Mouse (Mus musculus) hindbrain, embryonic 13.5 days (tissue): ENCODE results near the gene Pcbp2. TPM values are rescaled to one million over a fixed set of nuclear protein-coding genes. Genes with fewer than 3 reads are reported as not detected.

Source experiments
- ATAC-seq: fragments of 200-750 bp; cut with Nextera tagmentation; 2 replicates; pipeline ENCODE4 v1.8.0; 2017; ENCODE audit warnings: moderate TSS enrichment; ENCODE audit not compliant: low FRiP score
- H3K27ac ChIP-seq: fragments of 300-500 bp; sonication (generic); 2 replicates; pipeline ENCODE4 v1.5.1; 2015; ENCODE audit warnings: inconsistent platforms, mild to moderate bottlenecking, moderate library complexity
- H3K27me3 ChIP-seq: fragments of 300-500 bp; sonication (generic); 2 replicates; pipeline ENCODE4 v1.6.1; 2015; ENCODE audit warnings: mild to moderate bottlenecking, inconsistent platforms
- H3K36me3 ChIP-seq: fragments of 300-500 bp; sonication (generic); 2 replicates; pipeline ENCODE4 v1.6.1; 2015; ENCODE audit warnings: mild to moderate bottlenecking, inconsistent platforms
- H3K4me1 ChIP-seq: fragments of 300-500 bp; sonication (generic); replicated peaks from 2 replicates; pipeline ENCODE4 v1.6.1; 2015; ENCODE audit warnings: inconsistent platforms
- H3K4me2 ChIP-seq: fragments of 300-500 bp; sonication (generic); 2 replicates; pipeline ENCODE4 v1.6.1; 2015; ENCODE audit warnings: inconsistent platforms, mild to moderate bottlenecking, moderate library complexity
- H3K4me3 ChIP-seq: fragments of 300-500 bp; sonication (generic); 2 replicates; pipeline ENCODE4 v1.5.1; 2015; ENCODE audit warnings: mild to moderate bottlenecking, inconsistent platforms
- H3K9ac ChIP-seq: fragments of 300-500 bp; sonication (generic); 2 replicates; pipeline ENCODE4 v1.6.1; 2015; ENCODE audit warnings: mild to moderate bottlenecking, inconsistent platforms
- H3K9me3 ChIP-seq: fragments of 300-500 bp; sonication (generic); 2 replicates; pipeline ENCODE4 v1.6.1; 2016; ENCODE audit warnings: inconsistent platforms
- WGBS: fragments of 180-500 bp; shearing (Covaris S2); methylation state at CpG from one replicate; pipeline ENCODE4 v1.1.7; 2015; 5-methylcytosine and 5-hydroxymethylcytosine counted together
- polyA plus RNA-seq: library from polyadenylated mRNA; unstranded; fragments of >200 nt; fragmentation: Nextera tagmentation; extraction: Ambion mirVana; gene quantifications from 2 replicates; pipeline ENCODE4 v1.2.1, GENCODE M21; 2015

Gene Pcbp2
- polyA plus RNA-seq, 1 experiment from 2014 or later: 148 TPM

GRCm38 (mm10) chr15:102518859-102519201 is 48.5 kb downstream of the Pcbp2 start:
- peak overlapping the region; percentile 71 for H3K4me3 ChIP-seq
- peak; percentile 0; the same call in 1 of the 2 replicates for ATAC-seq
- peak overlapping the region; percentile 75 for H3K4me2 ChIP-seq
- no peaks in the 10 kb centered on the region for H3K27me3 ChIP-seq
- 19% methylated on average over 9 of the region's 9 CpGs for WGBS
- no peaks in the 10 kb centered on the region for H3K9me3 ChIP-seq
- peak overlapping the region; percentile 99 for H3K27ac ChIP-seq
- H3K4me1 ChIP-seq: peaks cover 44% of the 10 kb centered on the region
- H3K9ac ChIP-seq: peak overlapping the region; percentile 86
- H3K36me3 ChIP-seq: peaks cover 27% of the 10 kb centered on the region

GRCm38 (mm10) chr15:102519211-102520141 is 49.1 kb downstream of the Pcbp2 start:
- Histone ChIP-seq H3K4me1 (peaks cover 43% of the 10 kb centered on the region), H3K9me3 (no peaks in the 10 kb centered on the region), H3K36me3 (peaks cover 34% of the 10 kb centered on the region), H3K4me2 (peak overlapping the region; percentile 75), H3K27ac (peak overlapping the region; percentile 99), H3K4me3 (peak overlapping the region; percentile 71), H3K27me3 (no peaks in the 10 kb centered on the region), H3K9ac (peak overlapping the region; percentile 86)
- ATAC-seq: no peak
- WGBS: 67% methylated on average over 17 of the region's 17 CpGs

- Histone ChIP-seq H3K4me2 (0 out of 2 replicates have a peak overlapping the region, but pooled peaks have one; percentile 75), H3K27me3 (no peaks in the 10 kb centered on the region), H3K27ac (no peak overlapping the region), H3K4me3 (no peak overlapping the region), H3K9me3 (no peaks in the 10 kb centered on the region), H3K4me1 (peaks cover 39% of the 10 kb centered on the region), H3K36me3 (peaks cover 36% of the 10 kb centered on the region), H3K9ac (0 out of 2 replicates have a peak overlapping the region, but pooled peaks have one; percentile 86)
- ATAC-seq: no peak
- 87% methylated on average over 4 of the region's 4 CpGs for WGBS
Observed at GRCm38 (mm10) chr15:102520416-102520815, 50.1 kb downstream of the Pcbp2 start.

GRCm38 (mm10) chr15:102521480-102521879 is 51.1 kb downstream of the Pcbp2 start:
- Histone ChIP-seq H3K27me3 (no peaks in the 10 kb centered on the region), H3K36me3 (peaks cover 36% of the 10 kb centered on the region), H3K9me3 (no peaks in the 10 kb centered on the region), H3K4me1 (peaks cover 30% of the 10 kb centered on the region), H3K4me3 (no peak overlapping the region), H3K27ac (no peak overlapping the region), H3K9ac (no peak overlapping the region), H3K4me2 (no peak overlapping the region)
- WGBS: 84% methylated on average over 4 of the region's 4 CpGs
- no peak for ATAC-seq

GRCm38 (mm10) chr15:102524892-102525485 is 54.6 kb downstream of the Pcbp2 start, which contains the start of gene Npff:
Gene Npff (minus strand): TSS chr15:102524942.
- peak within 1 kb of the TSS; percentile 49; the same call in 1 of the 2 replicates for H3K9ac ChIP-seq
- no peak; the same call in 1 of the 2 replicates for ATAC-seq
- no peaks in the 10 kb centered on the region for H3K9me3 ChIP-seq
- peaks cover 18% of the 10 kb centered on the region for H3K4me1 ChIP-seq
- WGBS: 6% methylated on average over 3 of the region's 3 CpGs
- H3K4me2 ChIP-seq: no peak within 1 kb of the TSS
- H3K36me3 ChIP-seq: peaks cover 63% of the 10 kb centered on the region
- no peaks in the 10 kb centered on the region for H3K27me3 ChIP-seq
- H3K4me3 ChIP-seq: no peak within 1 kb of the TSS
- peak within 1 kb of the TSS; percentile 60 for H3K27ac ChIP-seq

- H3K4me3 ChIP-seq: no peak overlapping the region
- peaks cover 65% of the 10 kb centered on the region for H3K36me3 ChIP-seq
- no peaks in the 10 kb centered on the region for H3K9me3 ChIP-seq
- H3K27ac ChIP-seq: no peak overlapping the region
- H3K27me3 ChIP-seq: no peaks in the 10 kb centered on the region
- 91% methylated on average over 6 of the region's 6 CpGs for WGBS
- H3K4me2 ChIP-seq: no peak overlapping the region
- peaks cover 11% of the 10 kb centered on the region; the same call in 1 of the 2 replicates for H3K4me1 ChIP-seq
- H3K9ac ChIP-seq: no peak overlapping the region
- ATAC-seq: no peak
Observed at GRCm38 (mm10) chr15:102526111-102527002, 56.0 kb downstream of the Pcbp2 start.

- ATAC-seq: no peak
- peaks cover 11% of the 10 kb centered on the region; the same call in 1 of the 2 replicates for H3K4me1 ChIP-seq
- no peak overlapping the region for H3K4me2 ChIP-seq
- H3K27me3 ChIP-seq: no peaks in the 10 kb centered on the region
- no peaks in the 10 kb centered on the region for H3K9me3 ChIP-seq
- peaks cover 63% of the 10 kb centered on the region for H3K36me3 ChIP-seq
- WGBS: 80% methylated on average over 3 of the region's 3 CpGs
- no peak overlapping the region for H3K27ac ChIP-seq
- H3K4me3 ChIP-seq: no peak overlapping the region
- H3K9ac ChIP-seq: no peak overlapping the region
Observed at GRCm38 (mm10) chr15:102527936-102528335, 57.6 kb downstream of the Pcbp2 start.

- H3K4me1 ChIP-seq: peaks cover 11% of the 10 kb centered on the region; the same call in 1 of the 2 replicates
- H3K36me3 ChIP-seq: peaks cover 66% of the 10 kb centered on the region
- no peak overlapping the region for H3K4me3 ChIP-seq
- 91% methylated on average over 1 of the region's 1 CpGs for WGBS
- no peaks in the 10 kb centered on the region for H3K27me3 ChIP-seq
- ATAC-seq: no peak
- H3K27ac ChIP-seq: no peak overlapping the region
- H3K4me2 ChIP-seq: no peak overlapping the region
- no peak overlapping the region for H3K9ac ChIP-seq
- H3K9me3 ChIP-seq: no peaks in the 10 kb centered on the region
Observed at GRCm38 (mm10) chr15:102528396-102528795, 58.1 kb downstream of the Pcbp2 start.

- no peak for ATAC-seq
Observed at GRCm38 (mm10) chr15:102530566-102530965, 60.2 kb downstream of the Pcbp2 start.

GRCm38 (mm10) chr15:102531586-102531985 is 61.2 kb downstream of the Pcbp2 start:
- Histone ChIP-seq H3K4me2 (no peak overlapping the region), H3K27ac (no peak overlapping the region), H3K9me3 (no peaks in the 10 kb centered on the region), H3K36me3 (peaks cover 76% of the 10 kb centered on the region), H3K27me3 (no peaks in the 10 kb centered on the region), H3K4me3 (no peak overlapping the region), H3K4me1 (no peaks in the 10 kb centered on the region), H3K9ac (no peak overlapping the region)
- WGBS: 90% methylated on average over 4 of the region's 4 CpGs
- no peak for ATAC-seq

More at GRCm38 (mm10) chr15:102530566-102530965, 60.2 kb downstream of the Pcbp2 start:
- 86% methylated on average over 4 of the region's 4 CpGs for WGBS
- Histone ChIP-seq H3K9me3 (no peaks in the 10 kb centered on the region), H3K9ac (no peak overlapping the region), H3K36me3 (peaks cover 68% of the 10 kb centered on the region), H3K4me1 (no peaks in the 10 kb centered on the region), H3K27ac (no peak overlapping the region), H3K4me3 (no peak overlapping the region), H3K27me3 (no peaks in the 10 kb centered on the region), H3K4me2 (no peak overlapping the region)

- no peak for ATAC-seq
- no peak overlapping the region for H3K27ac ChIP-seq
- H3K4me2 ChIP-seq: no peak overlapping the region
- no peak overlapping the region for H3K9ac ChIP-seq
- no peaks in the 10 kb centered on the region for H3K4me1 ChIP-seq
- 87% methylated on average over 3 of the region's 3 CpGs for WGBS
- no peaks in the 10 kb centered on the region for H3K9me3 ChIP-seq
- no peaks in the 10 kb centered on the region for H3K27me3 ChIP-seq
- no peak overlapping the region for H3K4me3 ChIP-seq
- peaks cover 80% of the 10 kb centered on the region for H3K36me3 ChIP-seq
Observed at GRCm38 (mm10) chr15:102532106-102532900, 62.0 kb downstream of the Pcbp2 start.
